Mouse (Mus musculus) A20 (cell line): Measurements from ENCODE around the gene Dtx3l.
A peak's percentile ranks its signal among the peaks of the same experiment; 100 is the strongest.
"Not testable (repeated sequence)": the region's sequence is repeated elsewhere in the genome, so short reads cannot be mapped to it uniquely, and the experiment has no call there.

Source experiments
- DNase-seq: peaks from one replicate; pipeline ENCODE4 v3.0.0-alpha.2; 2011; ENCODE audit warnings: low read depth, low spot score

The Dtx3l gene

DNA sequence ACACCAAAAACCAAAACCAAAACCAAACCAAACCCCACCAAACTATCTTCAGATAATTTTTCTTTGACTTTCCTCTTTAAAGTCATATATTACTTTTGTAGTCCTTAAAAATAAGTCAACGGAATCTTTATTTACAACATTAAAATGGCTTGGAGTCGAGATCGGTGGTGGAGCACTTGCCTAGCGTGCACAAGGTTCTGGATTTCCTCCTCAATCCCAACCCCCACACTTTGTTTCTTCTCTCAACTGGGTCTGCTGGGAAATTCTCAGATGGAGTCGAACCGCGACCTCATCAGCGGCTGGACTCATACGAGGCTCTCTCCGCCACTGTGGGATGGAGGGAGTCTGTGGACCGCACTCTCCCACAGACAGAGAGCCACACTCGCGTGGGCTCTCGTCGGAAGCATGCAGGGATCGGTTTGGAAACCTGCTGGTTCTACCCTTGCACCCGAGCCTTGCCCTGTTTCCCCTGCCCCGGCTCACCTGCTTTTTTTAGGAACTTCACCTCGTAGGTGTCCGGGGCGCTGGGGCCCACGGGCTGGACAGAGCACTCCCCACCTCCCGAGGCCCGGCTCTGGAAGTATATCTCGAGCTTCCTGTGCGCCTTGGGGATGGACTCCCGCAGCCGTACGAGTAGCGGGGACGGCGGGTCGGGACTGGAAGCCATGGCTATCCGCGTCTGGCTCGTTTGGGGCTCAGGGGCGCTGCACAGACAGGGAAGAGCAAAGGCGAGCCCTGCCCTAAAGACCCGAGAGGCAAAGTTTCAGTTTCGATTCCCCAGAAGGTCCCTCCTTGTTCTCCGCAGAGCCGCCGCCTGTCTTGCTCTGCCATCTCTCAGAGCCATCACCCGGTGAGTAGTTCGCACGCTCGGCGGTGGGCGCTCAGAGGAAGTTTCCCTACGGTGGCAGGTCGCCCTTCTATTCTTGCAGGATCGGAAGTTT lies at the start of gene Dtx3l, which contains the start of gene Parp9:
Gene Dtx3l (minus strand): TSS at position 941 of the 941 bp plus-strand sequence.
Gene Parp9 (plus strand): TSS at position 260 of the 941 bp plus-strand sequence.
- peak; percentile 89 for DNase-seq

DNA sequence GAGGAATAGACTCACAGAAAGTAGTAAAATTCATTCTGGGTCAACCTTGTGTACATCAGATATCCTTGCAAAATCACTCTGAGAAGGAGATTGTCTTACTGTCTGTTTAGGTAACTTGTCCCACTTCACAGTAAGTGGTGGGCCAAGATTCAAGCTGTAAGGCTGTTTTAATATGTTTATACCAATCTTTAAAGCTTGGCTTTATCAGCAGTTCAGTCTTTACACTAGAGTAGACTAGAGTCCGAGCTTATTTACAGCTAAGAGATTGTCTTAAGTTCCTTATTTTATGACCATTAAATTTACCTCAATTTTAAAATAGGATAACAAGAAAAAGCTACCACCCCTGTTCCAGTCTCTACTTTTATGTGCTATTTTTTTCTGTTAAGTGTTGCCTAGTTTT lies 49.0 kb upstream of the Dtx3l start:
- DNase-seq = no peak

DNA sequence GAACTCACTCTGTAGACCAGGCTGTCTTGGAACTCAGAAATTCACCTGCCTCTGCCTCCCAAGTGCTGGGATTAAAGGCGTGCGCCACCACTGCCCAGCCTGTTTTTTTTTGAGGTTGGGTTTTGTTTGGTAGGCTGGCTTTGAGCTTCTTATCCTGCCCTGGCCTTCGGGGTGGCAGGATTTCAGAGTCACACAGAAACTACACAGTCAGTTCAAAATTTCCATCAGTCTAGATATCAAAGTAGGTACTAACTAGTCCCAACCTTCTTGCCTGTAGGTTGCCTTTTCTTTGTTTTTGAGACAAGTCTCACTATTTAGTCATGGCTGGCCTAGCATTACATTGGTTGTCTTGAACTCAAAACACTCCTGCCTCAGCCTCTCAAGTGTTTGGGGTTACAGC lies 45.5 kb upstream of the Dtx3l start:
- peak; percentile 44 for DNase-seq

DNA sequence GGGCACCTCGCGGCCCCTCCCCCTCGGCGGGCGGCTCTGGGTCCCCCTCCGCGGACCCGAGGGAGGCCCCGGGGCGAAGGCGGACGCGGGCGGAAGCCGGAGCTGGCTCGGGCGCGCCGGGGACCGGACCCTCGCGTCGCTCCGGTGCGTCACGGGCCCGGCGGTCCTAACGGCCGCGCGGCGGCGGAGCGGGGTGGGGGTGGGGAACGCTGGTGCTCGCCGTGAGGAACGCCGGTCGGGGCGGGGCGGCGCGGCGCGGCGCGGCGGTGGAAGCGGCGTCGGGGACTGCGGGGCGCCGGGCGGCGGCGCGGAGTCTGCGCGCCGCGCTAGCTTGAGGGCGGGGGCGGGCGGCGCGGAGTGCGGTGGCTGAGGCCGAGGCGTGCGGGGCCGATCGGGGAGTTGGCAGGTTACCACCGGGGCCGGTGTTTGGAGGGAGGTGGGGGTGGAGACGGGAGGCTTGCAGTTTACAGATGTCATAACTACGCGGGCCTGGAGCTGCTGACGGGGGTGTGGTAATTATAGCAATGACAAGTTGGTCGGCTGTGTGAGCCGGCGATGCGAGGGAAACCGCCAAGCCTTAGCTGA lies 44.7 kb upstream of the Dtx3l start:
- DNase-seq = peak; percentile 81

GRCm38 (mm10) chr16:35982902-35983516 lies 44.1 kb upstream of the Dtx3l start:
- DNase-seq = peak; percentile 97

- DNase-seq = no peak
Observed at GRCm38 (mm10) chr16:35982506-35982901, 43.6 kb upstream of the Dtx3l start.

DNA sequence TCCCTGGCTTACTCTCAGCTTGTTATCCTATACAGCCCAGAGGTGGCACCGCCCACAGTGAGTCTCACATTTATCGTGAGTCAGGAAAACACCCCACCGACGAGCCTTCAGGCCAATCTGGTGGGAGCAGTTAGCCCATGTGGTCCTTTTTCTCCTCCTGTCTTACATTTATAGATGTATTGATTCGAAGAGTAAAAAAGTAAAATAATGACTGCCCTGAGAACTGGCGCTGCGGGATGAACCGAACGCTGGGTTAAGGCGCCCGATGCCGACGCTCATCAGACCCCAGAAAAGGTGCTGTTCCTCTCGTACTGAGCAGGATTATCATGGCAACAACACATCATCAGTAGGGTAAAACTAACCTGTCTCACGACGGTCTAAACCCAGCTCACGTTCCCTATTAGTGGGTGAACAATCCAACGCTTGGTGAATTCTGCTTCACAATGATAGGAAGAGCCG lies 42.4 kb upstream of the Dtx3l start:
- DNase-seq = peak; percentile 99

DNA sequence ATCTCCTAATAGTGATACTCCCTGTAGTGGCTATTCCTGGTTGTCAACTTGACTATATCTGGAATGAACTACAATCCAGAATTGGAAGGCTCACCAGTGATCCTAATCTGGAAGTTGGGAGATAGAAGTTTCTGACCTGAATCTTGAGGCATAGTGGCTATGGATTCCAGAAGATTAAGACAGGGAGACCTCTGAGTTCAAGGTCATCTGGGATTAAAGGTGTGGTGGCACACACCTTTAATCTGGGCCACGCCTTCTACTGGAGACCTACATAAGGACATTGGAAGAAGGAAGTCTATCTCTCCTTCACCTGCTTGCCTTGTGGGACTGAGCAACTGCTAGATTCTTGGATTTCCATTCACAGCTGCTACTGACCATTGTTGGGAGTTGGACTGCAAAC lies 39.5 kb upstream of the Dtx3l start, which contains the start of gene Kpna1:
Gene Kpna1 (plus strand): TSS at position 301 of the 400 bp plus-strand sequence.
- not testable (repeated sequence) for DNase-seq

GRCm38 (mm10) chr16:35974021-35974420 lies 35.1 kb upstream of the Dtx3l start:
- DNase-seq = no peak

DNA sequence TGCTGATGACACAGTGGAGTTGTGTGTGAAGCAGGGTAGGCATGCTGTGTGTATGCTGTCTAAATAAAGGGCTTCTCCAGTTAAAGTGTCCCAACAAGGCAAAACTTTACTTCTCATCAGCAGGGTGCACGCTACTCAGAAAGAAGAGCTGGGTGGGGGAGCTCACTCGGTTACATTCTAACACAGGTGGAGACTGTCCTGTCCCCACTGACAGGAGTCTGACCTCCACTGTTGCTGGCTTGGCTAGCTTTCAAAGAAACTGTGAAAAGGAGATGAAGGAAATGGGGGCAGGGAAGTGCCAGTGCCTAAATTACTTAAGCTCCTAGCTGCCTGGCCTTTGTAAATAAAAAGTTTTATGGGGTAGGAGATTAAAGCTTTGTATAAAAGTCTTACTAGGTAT lies 29.2 kb upstream of the Dtx3l start:
- no peak for DNase-seq

DNA sequence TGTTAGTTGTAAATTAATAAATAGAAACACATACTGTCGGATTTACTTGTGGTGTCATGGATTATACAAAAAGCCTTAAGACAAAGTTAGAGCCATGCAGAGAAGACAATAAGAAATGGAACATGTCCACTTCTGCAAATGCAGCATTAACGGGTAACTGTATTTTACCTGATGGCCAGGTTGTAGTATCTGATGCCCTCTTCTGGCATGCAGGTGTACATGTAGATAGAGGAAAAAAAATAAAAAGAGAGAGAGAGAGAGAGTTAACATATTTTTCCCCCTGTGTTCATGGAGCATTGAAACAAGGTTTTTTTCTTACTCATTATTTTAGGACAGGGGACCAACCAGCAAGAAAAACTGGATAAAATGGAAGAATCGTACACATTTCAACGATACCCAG lies 28.4 kb upstream of the Dtx3l start:
- no peak for DNase-seq

DNA sequence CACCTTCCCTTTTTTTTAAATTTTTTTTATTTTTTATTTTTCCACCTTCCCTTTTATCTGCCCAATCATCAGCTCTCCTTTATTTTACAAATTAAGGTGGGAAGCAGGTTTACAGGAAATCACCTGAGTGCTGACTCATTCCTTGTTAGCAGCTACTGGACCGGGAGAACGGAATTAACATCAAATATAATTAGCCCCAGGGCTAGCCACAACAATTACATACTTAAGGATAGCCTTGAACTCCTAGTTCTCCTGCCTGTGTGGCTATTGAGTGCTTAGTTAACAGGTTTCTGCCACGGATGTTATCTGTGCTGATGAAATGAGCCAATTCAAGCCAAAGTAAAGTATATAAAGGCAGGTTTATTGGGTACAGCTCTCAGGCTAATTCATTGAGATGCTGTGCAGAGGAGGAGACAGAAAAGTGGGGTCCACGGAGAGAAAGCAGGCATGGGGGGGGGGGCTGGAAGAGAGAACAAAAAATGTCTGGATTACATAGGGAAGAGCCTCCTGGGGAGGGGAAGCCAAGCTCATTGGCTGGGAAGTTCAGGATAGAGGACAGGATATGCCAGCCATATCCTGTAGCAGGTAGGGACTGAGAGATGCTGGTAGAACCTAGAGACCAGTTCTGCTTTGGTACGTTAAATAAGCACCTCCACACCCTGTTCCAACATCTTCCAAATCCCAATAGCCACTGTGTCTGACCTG lies 27.6 kb upstream of the Dtx3l start:
- DNase-seq = no peak

GRCm38 (mm10) chr16:35965991-35966390 lies 27.0 kb upstream of the Dtx3l start:
- DNase-seq = not testable (repeated sequence)

DNA sequence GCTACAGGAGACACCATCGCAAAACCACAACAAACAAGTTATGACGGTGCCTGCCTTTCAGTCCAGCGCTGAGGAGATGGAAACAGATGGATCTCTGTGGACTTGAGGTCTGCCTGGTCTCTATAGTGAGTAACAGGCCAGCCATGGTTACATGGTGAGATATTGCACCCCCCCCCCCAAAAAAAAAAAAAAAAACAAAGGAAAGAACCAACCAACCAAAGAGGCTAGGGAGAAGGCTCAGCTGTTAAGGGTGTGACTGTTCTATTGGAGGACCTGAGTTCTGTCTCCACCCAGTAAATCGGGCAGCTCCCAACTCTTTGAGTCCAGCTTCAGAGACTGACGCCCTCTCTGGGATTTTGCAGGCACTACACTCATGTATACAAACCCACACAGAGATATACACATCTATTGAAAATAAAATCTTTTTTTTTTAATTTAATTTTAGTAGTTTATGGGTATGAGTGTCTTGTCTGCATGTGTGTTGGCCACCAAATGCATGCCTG lies 13.7 kb upstream of the Dtx3l start:
- DNase-seq = no peak

- no peak for DNase-seq
Observed at GRCm38 (mm10) chr16:35951216-35951615, 12.3 kb upstream of the Dtx3l start.

DNA sequence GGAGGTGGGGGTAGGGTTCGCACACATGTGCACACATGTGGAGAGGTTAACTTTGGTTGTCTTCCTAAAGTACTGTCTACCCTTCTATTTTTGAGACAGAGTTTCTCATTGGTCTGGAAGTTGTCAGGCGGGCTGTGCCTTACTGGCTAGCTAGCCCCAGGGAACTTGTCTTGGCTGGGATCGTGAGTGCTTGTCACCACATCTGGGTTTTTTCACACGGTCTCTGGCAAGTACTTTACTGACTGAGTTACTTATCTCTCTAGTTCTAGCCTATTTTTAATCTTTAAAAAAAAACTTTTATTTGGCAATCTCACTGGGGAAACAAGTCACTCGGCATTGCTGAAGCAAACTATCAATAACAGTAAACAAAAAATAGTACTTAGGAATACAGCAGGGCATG lies 10.3 kb upstream of the Dtx3l start:
- DNase-seq = no peak

DNA sequence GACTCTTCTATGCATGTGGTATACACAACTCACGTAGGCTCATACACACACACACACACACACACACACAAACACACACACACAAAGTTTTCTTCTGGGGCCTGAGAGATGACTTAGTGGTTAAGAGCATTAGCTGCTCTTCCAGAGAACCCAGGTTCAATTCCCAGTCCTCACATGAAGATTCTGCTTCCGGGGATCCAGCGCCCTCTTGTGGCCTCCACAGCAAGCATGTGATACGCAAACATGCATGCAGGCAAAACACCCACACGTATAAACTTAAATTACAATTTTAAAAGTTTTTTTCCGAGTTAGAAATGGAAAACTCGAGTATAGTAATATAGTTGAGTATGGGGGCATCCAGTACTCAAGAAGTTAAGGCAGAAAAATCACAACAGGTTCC lies 2.4 kb upstream of the Dtx3l start:
- DNase-seq = peak; percentile 63

- DNase-seq = peak; percentile 95
Observed at GRCm38 (mm10) chr16:35939690-35940089, 739 bp upstream of the Dtx3l start.

DNA sequence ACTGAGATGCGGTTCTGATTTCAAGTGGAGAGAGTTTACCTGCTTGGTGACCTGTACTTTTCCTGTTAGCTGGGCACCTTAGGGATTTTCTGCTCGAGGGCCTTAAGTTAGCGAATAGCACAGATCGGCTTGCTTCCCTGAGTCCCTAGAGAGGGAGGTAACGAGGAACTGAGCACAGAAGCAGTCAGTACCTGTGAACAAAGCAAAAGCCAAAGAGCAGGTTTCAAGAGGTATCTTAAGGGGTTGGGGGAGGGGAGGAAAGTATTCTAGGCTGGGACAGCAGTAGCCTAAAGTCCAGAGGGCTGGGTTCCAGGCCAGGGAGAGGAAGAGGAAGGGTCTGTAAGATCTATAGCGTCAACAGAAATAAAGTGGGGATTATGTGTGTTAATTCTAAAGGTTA lies 310 bp upstream of the Dtx3l start:
- no peak for DNase-seq

- no peak for DNase-seq
Observed at GRCm38 (mm10) chr16:35933181-35933580, 5.8 kb downstream of the Dtx3l start.
